Mouse (Mus musculus) central nervous system, embryonic 18 days (tissue): ENCODE measurements around the gene Olfr1015. TPM values are rescaled to one million over a fixed set of nuclear protein-coding genes. Genes with fewer than 3 reads are reported as not detected.

Experiments used
- polyA plus RNA-seq: library from polyadenylated mRNA; depleted of rRNA; stranded (reverse); fragments of >200 nt; gene quantifications from 2 replicates; pipeline ENCODE4 v1.2.3, GENCODE M21; 2012; rRNA removed

Olfr1015 gene
- not detected in 2 replicates for polyA plus RNA-seq

GRCm38 (mm10) chr2:85781717-85782116, at the start of gene Olfr1015:
TSS of gene Olfr1015 (plus strand) at chr2:85782017.

DNA sequence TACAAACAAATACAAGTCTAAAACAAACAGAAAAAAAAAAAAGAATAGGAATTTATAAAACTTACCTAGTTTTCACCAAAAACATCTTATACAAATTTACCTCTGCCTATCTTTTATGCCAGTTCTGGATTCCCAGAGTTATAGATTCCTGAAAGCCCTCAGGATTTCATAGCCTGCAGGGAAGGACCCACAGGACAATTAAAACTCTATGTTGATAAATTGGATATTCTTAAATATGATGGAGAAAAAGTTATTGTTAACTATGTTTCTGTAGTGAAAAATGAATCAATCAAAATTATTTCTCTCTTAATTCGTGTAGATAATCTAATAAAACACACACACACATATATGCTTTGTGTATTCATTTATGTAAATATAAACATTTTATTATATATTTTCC, 19.2 kb upstream of the Olfr1015 start, which contains the start of gene Olfr1012:
TSS of gene Olfr1012 (minus strand) at position 101 of the 400 bp plus-strand sequence.

GRCm38 (mm10) chr2:85766798-85767197, 15.0 kb upstream of the Olfr1015 start, which contains the start of gene Olfr1013:
TSS of gene Olfr1013 (plus strand) at chr2:85767098.

DNA sequence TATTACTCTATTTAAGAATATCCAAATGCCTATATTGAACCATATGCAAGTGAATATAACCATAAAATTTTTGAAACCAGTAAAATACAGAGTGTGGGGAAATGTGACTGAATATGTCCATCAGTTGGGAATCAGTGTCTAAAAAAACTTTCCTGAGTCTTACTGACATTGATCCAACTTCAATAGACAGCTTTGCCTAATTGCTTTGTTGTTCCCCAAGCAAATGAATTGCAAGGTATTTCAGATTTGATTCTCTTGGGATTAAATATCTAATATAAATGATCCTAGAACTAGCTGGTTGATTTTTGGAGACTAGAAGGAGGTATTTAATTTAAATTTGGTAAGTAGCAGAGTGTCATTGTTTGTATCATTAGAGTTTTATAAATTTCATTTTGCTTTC, 9.4 kb upstream of the Olfr1015 start, which contains the start of gene Olfr1014:
TSS of gene Olfr1014 (plus strand) at position 301 of the 400 bp plus-strand sequence.

DNA sequence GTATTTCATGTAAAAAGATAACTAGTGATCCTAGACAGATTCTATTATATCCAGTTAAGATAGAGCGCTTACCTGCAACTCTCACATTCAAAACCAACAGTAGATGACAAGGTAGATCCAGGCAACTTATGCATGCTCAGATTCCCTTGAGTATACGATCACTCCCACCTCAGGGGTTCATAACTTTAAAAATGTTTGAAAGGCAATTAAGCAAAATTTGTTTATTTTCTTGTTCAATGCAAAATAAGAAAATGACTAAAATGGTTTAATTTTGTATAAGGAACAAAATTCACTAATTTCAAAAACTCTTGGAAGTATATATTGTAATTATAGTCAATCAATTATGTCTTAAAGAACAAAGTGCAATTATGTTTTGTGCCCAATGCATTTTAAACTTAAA, 20.6 kb downstream of the Olfr1015 start, which contains the start of gene Olfr1016:
TSS of gene Olfr1016 (minus strand) at position 101 of the 400 bp plus-strand sequence.

DNA sequence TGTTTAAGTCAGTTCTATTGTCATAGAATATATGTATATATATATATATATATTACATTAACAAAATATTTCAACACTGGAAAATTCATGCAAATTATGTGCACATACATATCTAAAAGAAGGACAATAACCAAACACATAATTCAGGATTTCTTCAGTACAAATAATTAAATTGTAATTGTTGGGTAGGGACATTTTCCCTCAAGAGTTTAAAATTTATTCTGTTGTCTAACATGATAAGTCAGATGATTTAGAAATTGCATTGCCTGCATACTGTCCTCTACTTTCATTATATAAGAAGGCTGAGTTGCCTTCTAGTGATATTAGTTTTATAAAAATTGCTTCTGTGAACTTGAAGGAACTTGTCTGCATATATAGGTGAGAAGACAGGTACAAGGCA, 36.4 kb downstream of the Olfr1015 start, which contains the start of gene Olfr1018:
TSS of gene Olfr1018 (plus strand) at position 301 of the 400 bp plus-strand sequence.

Other genes starting within 250 kb of the Olfr1015 start
- gene Olfr996, start 202.8 kb upstream of the Olfr1015 start, polyA plus RNA-seq = not detected in 2 replicates
- not detected in 2 replicates for gene Olfr998, start 193.1 kb upstream of the Olfr1015 start, polyA plus RNA-seq
- gene Olfr1000, start 170.1 kb upstream of the Olfr1015 start, polyA plus RNA-seq = not detected in 2 replicates
- not detected in 2 replicates for gene Olfr1002, start 131.3 kb upstream of the Olfr1015 start, polyA plus RNA-seq
- gene Olfr154, start 117.6 kb upstream of the Olfr1015 start, polyA plus RNA-seq = not detected in 2 replicates
- not detected in 2 replicates for gene Olfr1006, start 103.2 kb upstream of the Olfr1015 start, polyA plus RNA-seq
- gene Olfr1008, start 92.6 kb upstream of the Olfr1015 start, polyA plus RNA-seq = not detected in 2 replicates
- gene Olfr1009, start 66.6 kb upstream of the Olfr1015 start, polyA plus RNA-seq = not detected in 2 replicates
- gene Olfr1012, start 19.3 kb upstream of the Olfr1015 start, polyA plus RNA-seq = not detected in 2 replicates
- gene Olfr1013, start 14.9 kb upstream of the Olfr1015 start, polyA plus RNA-seq = not detected in 2 replicates
- gene Olfr1014, start 9.3 kb upstream of the Olfr1015 start, polyA plus RNA-seq = not detected in 2 replicates
- gene Olfr1016, start 20.5 kb downstream of the Olfr1015 start, polyA plus RNA-seq = not detected in 2 replicates
- not detected in 2 replicates for gene Olfr1018, start 36.5 kb downstream of the Olfr1015 start, polyA plus RNA-seq
- not detected in 2 replicates for gene Olfr1019, start 63.5 kb downstream of the Olfr1015 start, polyA plus RNA-seq
- gene Olfr1020, start 65.0 kb downstream of the Olfr1015 start, polyA plus RNA-seq = not detected in 2 replicates
- not detected in 2 replicates for gene Olfr1022, start 86.6 kb downstream of the Olfr1015 start, polyA plus RNA-seq
- gene Olfr1023, start 103.6 kb downstream of the Olfr1015 start, polyA plus RNA-seq = not detected in 2 replicates
- not detected in 2 replicates for gene Olfr1024, start 123.0 kb downstream of the Olfr1015 start, polyA plus RNA-seq
- gene Olfr1025-ps1, start 133.2 kb downstream of the Olfr1015 start, polyA plus RNA-seq = not detected in 2 replicates
- gene Olfr1026, start 139.5 kb downstream of the Olfr1015 start, polyA plus RNA-seq = not detected in 2 replicates
- not detected in 2 replicates for gene Olfr1028, start 168.4 kb downstream of the Olfr1015 start, polyA plus RNA-seq
- not detected in 2 replicates for gene Olfr1029, start 191.9 kb downstream of the Olfr1015 start, polyA plus RNA-seq
- gene Olfr1030, start 197.3 kb downstream of the Olfr1015 start, polyA plus RNA-seq = not detected in 2 replicates
- not detected in 2 replicates for gene Olfr1031, start 208.3 kb downstream of the Olfr1015 start, polyA plus RNA-seq
- not detected in 2 replicates for gene Olfr1032, start 223.5 kb downstream of the Olfr1015 start, polyA plus RNA-seq
- 0.34 and 0.35 TPM in 2 replicates for gene Olfr1033, start 238.6 kb downstream of the Olfr1015 start, polyA plus RNA-seq